Mouse (Mus musculus) hematopoietic stem cell, adult 5-6 weeks (primary cell): ENCODE measurements at regions not wholly inside any gene's neighbourhood (a gene's known extent, or its start where the extent isn't known, plus 50 kb on each side); places are given as distances from the start of the nearest gene placed in this dataset.
A peak's percentile ranks its signal among the peaks of the same experiment; 100 is the strongest.

Source experiments
- ATAC-seq, 2 experiments: fragments of 125-278 bp in 1 of 2; replicated peaks in 1 of 2; 2 replicates each; pipeline ENCODE4 v1.8.0; 2016 to 2017; ENCODE audit warnings: inconsistent platforms in 2 of 2, mild to moderate bottlenecking in 2 of 2, moderate number of reproducible peaks in 2 of 2, low read depth in 1 of 2, moderate TSS enrichment in 1 of 2; ENCODE audit not compliant: low FRiP score in 2 of 2, poor library complexity in 2 of 2, severe bottlenecking in 2 of 2, insufficient read depth in 1 of 2, low TSS enrichment in 1 of 2

- ATAC-seq, result no peak
Measured at GRCm38 (mm10) chr6:59556668-59557310, 130.7 kb upstream of the Gprin3 start.

GRCm38 (mm10) chr6:59537025-59537424, 110.9 kb upstream of the Gprin3 start:
- no peak for ATAC-seq

DNA sequence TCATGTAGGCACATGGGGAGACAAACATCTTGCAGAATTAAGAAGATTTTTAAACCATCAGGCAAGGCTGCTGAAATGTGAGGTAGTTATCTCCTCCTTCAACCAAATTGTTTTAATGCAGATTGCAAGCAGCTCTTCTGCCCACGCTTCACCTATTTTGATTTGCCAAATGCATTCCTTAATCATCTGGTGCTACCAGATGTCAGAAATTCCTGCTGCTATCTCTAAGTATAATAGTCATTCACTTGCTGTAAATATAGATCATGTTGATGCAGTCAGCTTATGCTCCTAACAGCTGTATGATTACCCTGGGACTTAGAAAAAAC, 98.8 kb upstream of the Gprin3 start:
- no peak for ATAC-seq

- no peak for ATAC-seq
Measured at GRCm38 (mm10) chr6:59524095-59524939, 98.2 kb upstream of the Gprin3 start.

DNA sequence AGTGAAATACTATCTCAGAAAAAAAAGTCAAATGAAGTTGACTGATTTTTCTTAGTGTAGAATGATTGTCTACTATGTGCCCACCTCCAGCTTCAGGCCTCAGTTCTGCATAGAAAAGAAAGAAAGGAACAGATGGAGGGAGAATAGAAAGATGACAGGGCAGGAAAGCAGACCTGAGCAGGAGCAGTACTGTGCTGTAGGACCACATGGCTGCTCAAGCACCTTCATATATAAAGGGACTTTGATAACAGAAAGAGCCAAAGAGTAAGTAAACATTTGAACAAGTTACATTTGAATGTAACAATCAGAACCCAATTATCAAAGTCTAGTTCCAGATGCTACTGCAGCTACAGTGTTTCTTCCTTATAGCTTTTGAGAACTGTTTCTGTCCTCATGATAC, 96.9 kb upstream of the Gprin3 start:
- ATAC-seq, result no peak

GRCm38 (mm10) chr6:59500818-59501217, 74.7 kb upstream of the Gprin3 start:
- peak; percentile 69 to 82; a peak in 3 of 4 replicates for ATAC-seq

GRCm38 (mm10) chr6:59498800-59499199, 72.7 kb upstream of the Gprin3 start:
- no peak for ATAC-seq

- peak; percentile 73 to 82; a peak in 3 of 4 replicates for ATAC-seq
Measured at GRCm38 (mm10) chr6:59498079-59498478, 72.0 kb upstream of the Gprin3 start.

- no peak for ATAC-seq
Measured at GRCm38 (mm10) chr6:59489001-59489575, 63.0 kb upstream of the Gprin3 start.

DNA sequence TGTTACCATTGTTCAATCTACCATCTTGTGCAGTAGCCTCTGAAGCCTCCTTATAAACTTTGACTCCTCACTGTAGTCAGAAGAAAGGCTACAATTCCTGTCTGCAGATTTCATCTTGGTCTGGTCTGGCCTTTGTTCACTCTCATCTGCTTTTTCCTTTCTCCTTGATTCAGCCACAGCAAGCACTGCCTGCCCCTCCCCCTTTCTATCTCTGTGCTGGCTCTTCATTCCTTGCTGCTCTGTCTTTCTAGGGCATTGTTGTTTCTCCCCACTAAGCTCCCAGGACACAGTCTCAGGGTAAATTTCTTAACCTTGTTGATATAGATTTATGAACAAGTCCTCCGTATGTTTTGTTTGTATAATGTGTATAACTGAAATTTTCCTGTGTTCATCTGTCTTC, 62.3 kb upstream of the Gprin3 start:
- no peak for ATAC-seq

DNA sequence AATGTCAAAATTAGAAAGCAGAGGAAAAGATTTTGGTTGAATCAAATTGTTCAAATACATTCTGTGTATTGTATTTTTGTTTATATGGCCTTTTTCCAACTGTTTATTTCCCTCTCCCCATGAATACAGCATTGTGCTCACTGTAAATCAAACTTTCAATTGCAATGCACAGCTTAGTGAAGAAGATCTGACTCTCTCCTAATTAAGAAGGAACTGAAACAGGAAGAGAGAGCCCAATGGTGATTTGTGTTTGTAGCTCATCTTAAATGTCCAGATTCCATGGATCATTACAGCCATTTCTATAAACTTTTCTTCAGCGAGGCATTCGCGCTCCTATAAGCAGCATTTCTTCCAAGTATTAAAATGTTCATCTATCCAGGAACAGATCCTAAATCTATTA, 57.9 kb upstream of the Gprin3 start:
- no peak for ATAC-seq

DNA sequence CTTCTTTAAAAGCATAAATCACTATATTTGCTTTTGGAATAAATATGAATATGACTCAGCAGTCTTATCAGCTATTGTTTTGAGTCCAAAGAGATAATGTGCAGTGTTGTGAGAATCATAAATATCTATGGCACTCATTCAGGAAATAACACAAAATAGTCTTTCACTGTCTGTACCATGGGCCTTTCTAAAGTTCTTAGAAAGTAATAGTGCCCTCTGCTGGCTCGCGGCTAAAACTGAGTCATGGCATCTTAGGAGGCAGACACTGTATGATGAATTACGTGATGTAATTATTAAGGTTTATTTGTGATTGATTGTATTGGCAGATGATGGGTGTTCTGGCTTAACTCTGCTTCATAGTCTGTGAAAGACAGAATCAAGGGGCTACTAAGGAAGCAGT, 57.5 kb upstream of the Gprin3 start:
- ATAC-seq, result peak; percentile 80 to 90; a peak in 3 of 4 replicates
